Mouse (Mus musculus) G1E (cell line): Measurements from ENCODE around the gene Abhd4. TPM values are rescaled to one million over a fixed set of nuclear protein-coding genes. Genes with fewer than 3 reads are reported as not detected.
A peak's percentile ranks its signal among the peaks of the same experiment; 100 is the strongest.

Source experiments
- ATAC-seq: 2 replicates; pipeline ENCODE4 v1.8.0; 2016; ENCODE audit warnings: mild to moderate bottlenecking; ENCODE audit not compliant: insufficient number of reproducible peaks, poor library complexity, low FRiP score, severe bottlenecking; ENCODE audit errors: extremely low read depth
- DNase-seq: peaks from one replicate; pipeline ENCODE4 v3.0.0; 2012; ENCODE audit warnings: low spot score
- H3K27me3 ChIP-seq: 2 replicates; pipeline ENCODE4 v1.6.1; 2012; ENCODE audit warnings: mild to moderate bottlenecking, low read length, inconsistent platforms; ENCODE audit not compliant: insufficient read depth
- H3K36me3 ChIP-seq: replicated peaks from 2 replicates; pipeline ENCODE3; 2012; ENCODE audit warnings: mild to moderate bottlenecking, inconsistent platforms
- H3K4me1 ChIP-seq: 2 replicates; pipeline ENCODE4 v1.6.1; 2012; ENCODE audit warnings: low read depth, low read length, inconsistent platforms, mixed read lengths; ENCODE audit not compliant: insufficient read depth
- H3K4me3 ChIP-seq: 2 replicates; pipeline ENCODE4 v1.5.1; 2012; ENCODE audit warnings: low read depth, mild to moderate bottlenecking, inconsistent platforms, low read length, moderate library complexity, mixed read lengths
- H3K9me3 ChIP-seq: replicated peaks from 2 replicates; pipeline ENCODE4 v1.6.1; 2012; ENCODE audit warnings: inconsistent platforms
- CTCF ChIP-seq: IDR thresholded peaks from 2 replicates; pipeline ENCODE4 v1.5.1; 2012; ENCODE audit warnings: low read depth, low read length, inconsistent platforms, mixed read lengths
- GATA1 ChIP-seq: IDR thresholded peaks from 2 replicates; pipeline ENCODE4 v1.6.1; 2012; ENCODE audit warnings: borderline replicate concordance, low read length, inconsistent platforms, mixed read lengths
- GATA2 ChIP-seq: IDR thresholded peaks from 2 replicates; pipeline ENCODE4 v1.6.1; 2012; ENCODE audit warnings: low read depth, low read length, inconsistent platforms, borderline replicate concordance
- POLR2AphosphoS5 ChIP-seq: IDR thresholded peaks from 2 replicates; pipeline ENCODE4 v1.6.1; 2012; ENCODE audit warnings: low read depth, low read length, inconsistent platforms; ENCODE audit not compliant: insufficient replicate concordance
- TAL1 ChIP-seq: conservative IDR thresholded peaks from 2 replicates; pipeline ENCODE4 v1.6.1; 2012; ENCODE audit warnings: low read depth, low read length, inconsistent platforms, mixed read lengths
- polyA plus RNA-seq: library from polyadenylated mRNA; stranded (reverse); fragments of >175 nt; gene quantifications from 2 replicates; pipeline ENCODE4 v1.2.3, GENCODE M21; 2012
- total RNA-seq, 2 experiments: library from RNA; stranded (forward) in 1 of 2; stranded (reverse) in 1 of 2; fragments of 200-1000 nt in 1 of 2; fragments of >200 nt in 1 of 2; fragmentation: Nextera tagmentation in 1 of 2; gene quantifications; 2 replicates each; pipeline ENCODE4 v1.2.3; 2014 to 2017

Abhd4 gene
- total and polyA plus RNA-seq, 3 experiments, result 8.2 to 56.5 (median 21.5) TPM

GRCm38 (mm10) chr14:54233559-54234143 is 20.3 kb upstream of the Abhd4 start:
- no peak overlapping the region; the same call in 1 of the 2 replicates for H3K4me3 ChIP-seq
- no peak for TF ChIP-seq GATA2
- TF ChIP-seq POLR2AphosphoS5, result no peak
- no peak for TF ChIP-seq TAL1
- TF ChIP-seq CTCF, result no peak
- TF ChIP-seq GATA1, result no peak

DNA sequence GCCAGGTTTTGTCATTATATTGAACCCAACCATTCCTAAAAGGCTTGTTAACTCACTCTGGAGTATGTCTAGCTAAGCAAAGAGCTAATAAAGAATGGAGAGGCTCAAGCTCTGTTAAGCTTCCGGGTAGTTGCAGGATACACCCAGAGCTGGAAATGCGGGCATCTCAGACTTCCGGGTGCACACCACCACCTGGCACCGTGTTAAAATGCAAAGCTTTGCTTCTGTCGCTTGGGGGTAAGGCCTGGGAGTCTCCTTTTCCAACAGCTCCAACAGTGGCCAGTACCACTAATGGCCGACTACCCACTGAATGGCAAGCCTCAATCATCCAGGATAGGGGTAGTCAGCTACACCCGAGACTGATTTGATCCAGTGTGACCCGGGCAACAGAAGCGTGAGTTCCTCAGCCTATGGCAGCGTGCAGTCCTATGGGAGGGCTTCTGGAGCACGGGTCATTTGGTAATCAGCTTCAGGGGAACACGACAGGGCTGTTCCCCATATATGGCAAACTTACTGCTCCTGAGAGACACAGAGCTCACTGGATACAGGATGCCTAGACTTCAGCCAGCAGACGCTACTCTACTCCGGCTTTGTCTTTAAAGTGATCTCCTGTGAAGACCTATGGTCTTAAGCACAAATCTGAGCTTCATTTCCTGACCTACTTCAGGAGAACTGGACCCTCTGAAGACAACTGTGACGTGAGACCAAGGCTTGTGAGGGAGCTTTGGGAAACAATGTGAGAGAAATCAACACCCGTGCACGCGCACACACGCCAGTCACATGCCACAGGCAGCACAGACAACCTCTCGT is 19.6 kb upstream of the Abhd4 start:
- no peak for ATAC-seq

More at GRCm38 (mm10) chr14:54233559-54234143, 20.3 kb upstream of the Abhd4 start:
- peaks cover 54% of the 10 kb centered on the region for H3K36me3 ChIP-seq
- DNase-seq, result no peak
- no peaks in the 10 kb centered on the region for H3K9me3 ChIP-seq
- H3K4me1 ChIP-seq, result peaks cover 44% of the 10 kb centered on the region
- ATAC-seq, result no peak
- H3K27me3 ChIP-seq, result no peaks in the 10 kb centered on the region

GRCm38 (mm10) chr14:54235825-54236540 is 18.0 kb upstream of the Abhd4 start:
- Histone ChIP-seq H3K9me3 (no peaks in the 10 kb centered on the region), H3K27me3 (no peaks in the 10 kb centered on the region), H3K4me1 (peaks cover 32% of the 10 kb centered on the region), H3K36me3 (peaks cover 74% of the 10 kb centered on the region), H3K4me3 (no peak overlapping the region)
- DNase-seq (no peak), ATAC-seq (no peak)
- TF ChIP-seq GATA2, result no peak
- TF ChIP-seq GATA1, result no peak
- TF ChIP-seq POLR2AphosphoS5, result no peak
- TF ChIP-seq CTCF, result no peak
- no peak for TF ChIP-seq TAL1

More for the DNA sequence above, 19.6 kb upstream of the Abhd4 start:
- no peaks in the 10 kb centered on the region for H3K9me3 ChIP-seq
- peaks cover 38% of the 10 kb centered on the region for H3K4me1 ChIP-seq
- DNase-seq, result no peak
- H3K36me3 ChIP-seq, result peaks cover 61% of the 10 kb centered on the region
- no peaks in the 10 kb centered on the region for H3K27me3 ChIP-seq
- no peak overlapping the region for H3K4me3 ChIP-seq
- TF ChIP-seq POLR2AphosphoS5 (no peak), CTCF (no peak), GATA2 (no peak), GATA1 (no peak), TAL1 (no peak)

DNA sequence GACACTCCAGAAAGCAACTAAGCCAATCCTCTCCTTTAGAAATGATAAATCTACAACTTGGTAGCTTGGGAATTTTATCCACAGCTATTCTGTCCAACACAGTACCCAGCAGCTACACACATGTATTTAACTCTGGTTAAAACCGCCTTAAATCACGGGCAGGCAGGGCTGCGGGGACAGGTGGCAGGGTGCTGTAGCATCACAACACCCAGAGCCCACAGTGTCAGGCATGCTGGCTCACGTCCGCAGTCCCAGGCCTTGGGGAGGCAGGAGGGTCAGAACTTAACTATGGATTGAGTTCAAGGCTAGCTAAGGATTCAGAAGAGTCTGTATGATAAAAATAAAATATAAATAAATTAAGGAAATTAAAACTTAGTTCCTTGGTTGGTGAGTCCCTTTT is 17.1 kb upstream of the Abhd4 start:
- no peak for TF ChIP-seq GATA1
- no peak for TF ChIP-seq TAL1
- no peak for TF ChIP-seq GATA2
- no peak for TF ChIP-seq CTCF
- TF ChIP-seq POLR2AphosphoS5, result no peak
- DNase-seq, result no peak
- no peak overlapping the region for H3K4me3 ChIP-seq
- H3K27me3 ChIP-seq, result no peaks in the 10 kb centered on the region
- H3K9me3 ChIP-seq, result peaks cover 3% of the 10 kb centered on the region
- peaks cover 83% of the 10 kb centered on the region for H3K36me3 ChIP-seq
- H3K4me1 ChIP-seq, result peaks cover 25% of the 10 kb centered on the region
- no peak for ATAC-seq

- peak; percentile 63 for ATAC-seq
- Histone ChIP-seq H3K27me3 (no peaks in the 10 kb centered on the region), H3K4me3 (no peak overlapping the region), H3K36me3 (peaks cover 96% of the 10 kb centered on the region), H3K4me1 (peaks cover 7% of the 10 kb centered on the region), H3K9me3 (peaks cover 7% of the 10 kb centered on the region)
- TF ChIP-seq POLR2AphosphoS5 (no peak), CTCF (peak; percentile 83)
- peak; percentile 67 for DNase-seq
Observed at GRCm38 (mm10) chr14:54239002-54239736, 14.8 kb upstream of the Abhd4 start.
